Mouse (Mus musculus): ENCODE results near the gene Tmco3. TPM values are rescaled to one million over a fixed set of nuclear protein-coding genes. Genes with fewer than 3 reads are reported as not detected.
A peak's percentile ranks its signal among the peaks of the same experiment; 100 is the strongest.

Tmco3 gene
- total and polyA plus RNA-seq, 2 experiments from 2014 or later = 10.8 to 16.7 TPM

DNA sequence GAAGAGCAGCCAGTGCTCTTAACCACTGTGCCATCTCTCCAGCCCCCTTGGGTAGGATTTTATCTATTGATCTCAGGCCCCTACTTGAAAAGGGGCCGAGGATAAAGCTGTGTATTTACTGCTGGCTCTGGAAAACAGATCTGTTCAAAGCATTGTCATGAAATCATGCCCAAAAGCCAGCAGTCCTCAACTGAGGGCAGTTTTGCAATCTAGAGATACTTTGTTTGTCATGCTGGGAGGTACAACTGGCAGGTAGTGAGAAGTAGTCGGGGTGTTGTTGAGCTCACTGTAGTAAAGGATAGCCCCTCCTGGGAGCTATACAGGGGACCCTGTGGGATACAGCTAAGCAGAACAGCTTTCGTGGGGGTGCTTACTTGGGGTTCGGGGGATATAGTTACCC is 65.9 kb downstream of the Tmco3 start:
- DNase-seq (ENCODE audit: low spot score) (no peak), ATAC-seq (ENCODE audit: insufficient read depth, low read depth) (no peak)
- H3K27ac ChIP-seq (ENCODE audit: low read depth) = no peak overlapping the region
- peaks cover 79% of the 10 kb centered on the region for H3K36me3 ChIP-seq (replicated peaks; ENCODE audit: control insufficient read depth, insufficient read depth, low read length)
- WGBS = 77% methylated on average over 4 of the region's 4 CpGs
- no peaks in the 10 kb centered on the region for H3K27me3 ChIP-seq (ENCODE audit: control insufficient read depth, insufficient read depth, low read length)
- H3K4me2 ChIP-seq (ENCODE audit: low read depth, low read length) = no peak overlapping the region
- H3K4me3 ChIP-seq (ENCODE audit: low read depth, low read length) = no peak overlapping the region
- TF ChIP-seq EP300 (IDR thresholded peaks at IDR 0.05; ENCODE audit: low read depth) (no peak), CTCF (IDR thresholded peaks at IDR 0.05; ENCODE audit: low read depth) (no peak)
- no peaks in the 10 kb centered on the region for H3K9me3 ChIP-seq (replicated peaks; ENCODE audit: control insufficient read depth, low read length)
- peaks cover 15% of the 10 kb centered on the region for H3K4me1 ChIP-seq (ENCODE audit: control insufficient read depth, insufficient read depth)
- H3K9ac ChIP-seq (replicated peaks; ENCODE audit: low read depth, low read length) = no peak overlapping the region

DNA sequence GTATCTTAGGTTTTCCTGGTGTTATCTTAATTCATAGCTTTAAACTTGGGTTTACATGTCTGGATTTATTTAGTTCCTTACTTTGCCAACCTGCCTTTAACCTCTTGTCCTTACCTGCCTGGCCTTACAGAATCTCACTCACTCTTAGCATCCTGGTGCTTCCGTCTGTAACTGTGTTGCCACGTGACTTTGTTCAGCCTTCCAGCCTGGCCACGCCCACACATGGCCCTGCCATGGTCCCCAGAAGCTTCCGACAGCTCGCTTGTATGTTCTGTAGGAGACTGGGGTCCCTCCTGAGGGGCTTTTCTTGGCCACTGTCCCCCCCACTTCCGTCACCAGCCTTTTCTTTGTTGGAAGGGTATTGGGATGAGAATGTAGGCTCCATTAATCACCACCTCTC is 68.2 kb downstream of the Tmco3 start:
- Histone ChIP-seq H3K27me3 (ENCODE audit: control insufficient read depth, insufficient read depth, low read length) (no peaks in the 10 kb centered on the region), H3K4me2 (ENCODE audit: low read depth, low read length) (no peak overlapping the region), H3K9ac (replicated peaks; ENCODE audit: low read depth, low read length) (no peak overlapping the region), H3K4me1 (ENCODE audit: control insufficient read depth, insufficient read depth) (peaks cover 4% of the 10 kb centered on the region; the same call in 1 of the 2 replicates), H3K4me3 (ENCODE audit: low read depth, low read length) (no peak overlapping the region), H3K36me3 (replicated peaks; ENCODE audit: control insufficient read depth, insufficient read depth, low read length) (peaks cover 82% of the 10 kb centered on the region), H3K9me3 (replicated peaks; ENCODE audit: control insufficient read depth, low read length) (no peaks in the 10 kb centered on the region), H3K27ac (ENCODE audit: low read depth) (no peak overlapping the region)
- 72% methylated on average over 6 of the region's 6 CpGs for WGBS
- no peak for DNase-seq (ENCODE audit: low spot score)
- TF ChIP-seq CTCF (IDR thresholded peaks at IDR 0.05; ENCODE audit: low read depth) (no peak), EP300 (IDR thresholded peaks at IDR 0.05; ENCODE audit: low read depth) (no peak)
- no peak for ATAC-seq (ENCODE audit: insufficient read depth, low read depth)

DNA sequence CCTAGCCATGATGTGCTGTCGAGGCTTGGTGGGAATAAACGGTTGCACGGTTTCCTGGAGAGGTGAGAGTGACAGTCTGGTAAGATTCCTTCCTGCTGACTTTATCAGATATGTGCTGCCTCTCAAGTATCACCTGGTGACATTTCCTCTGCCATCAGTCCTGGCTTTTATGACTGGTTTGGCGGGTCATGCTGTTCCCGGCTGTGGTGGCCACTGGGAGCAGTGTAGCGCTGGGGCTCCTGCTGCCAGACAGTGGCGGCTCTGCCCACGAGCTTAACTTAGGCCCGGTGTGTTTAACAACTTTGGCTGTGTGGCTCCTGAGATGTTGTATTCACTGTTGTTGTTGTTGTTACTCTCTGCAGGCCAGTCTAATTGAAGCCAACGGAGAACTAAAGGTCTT is 68.7 kb downstream of the Tmco3 start:
- Histone ChIP-seq H3K4me3 (ENCODE audit: low read depth, low read length) (no peak overlapping the region), H3K9me3 (replicated peaks; ENCODE audit: control insufficient read depth, low read length) (no peaks in the 10 kb centered on the region), H3K36me3 (replicated peaks; ENCODE audit: control insufficient read depth, insufficient read depth, low read length) (peaks cover 82% of the 10 kb centered on the region), H3K9ac (replicated peaks; ENCODE audit: low read depth, low read length) (no peak overlapping the region), H3K27ac (ENCODE audit: low read depth) (no peak overlapping the region), H3K4me2 (ENCODE audit: low read depth, low read length) (no peak overlapping the region), H3K27me3 (ENCODE audit: control insufficient read depth, insufficient read depth, low read length) (no peaks in the 10 kb centered on the region), H3K4me1 (ENCODE audit: control insufficient read depth, insufficient read depth) (no peaks in the 10 kb centered on the region; the same call in 1 of the 2 replicates)
- 65% methylated on average over 10 of the region's 10 CpGs for WGBS
- TF ChIP-seq CTCF (IDR thresholded peaks at IDR 0.05; ENCODE audit: low read depth) = peak; percentile 14; the same call in 1 of the 2 replicates
- no peak for TF ChIP-seq EP300 (IDR thresholded peaks at IDR 0.05; ENCODE audit: low read depth)
- no peak for DNase-seq (ENCODE audit: low spot score)
- peak; percentile 45; the same call in 1 of the 2 replicates for ATAC-seq (ENCODE audit: insufficient read depth, low read depth)

DNA sequence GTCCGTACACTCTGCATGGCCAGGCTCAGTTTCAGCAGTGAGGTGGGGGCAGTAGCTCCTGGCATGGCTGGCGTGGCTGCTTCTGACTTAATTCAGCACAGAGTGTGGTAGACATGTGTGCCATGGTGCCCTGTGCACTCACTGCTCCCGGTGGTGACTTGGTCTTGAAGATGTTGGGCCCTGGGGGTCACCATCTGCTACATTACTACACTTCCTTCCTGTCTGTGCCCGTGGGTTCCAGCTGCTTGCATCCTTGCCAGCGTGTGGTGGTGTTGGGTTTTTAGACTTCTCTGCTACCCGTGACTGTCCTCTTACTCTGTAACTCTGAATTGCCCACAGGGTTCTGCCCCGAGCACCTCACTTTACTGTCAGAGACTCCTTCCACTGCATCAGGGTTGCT is 72.2 kb downstream of the Tmco3 start:
- Histone ChIP-seq H3K4me3 (ENCODE audit: low read depth, low read length) (no peak overlapping the region), H3K9me3 (replicated peaks; ENCODE audit: control insufficient read depth, low read length) (no peaks in the 10 kb centered on the region), H3K9ac (replicated peaks; ENCODE audit: low read depth, low read length) (no peak overlapping the region), H3K4me2 (ENCODE audit: low read depth, low read length) (no peak overlapping the region), H3K36me3 (replicated peaks; ENCODE audit: control insufficient read depth, insufficient read depth, low read length) (peaks cover 92% of the 10 kb centered on the region), H3K27ac (ENCODE audit: low read depth) (no peak overlapping the region), H3K27me3 (ENCODE audit: control insufficient read depth, insufficient read depth, low read length) (no peaks in the 10 kb centered on the region), H3K4me1 (ENCODE audit: control insufficient read depth, insufficient read depth) (no peaks in the 10 kb centered on the region)
- no peak for DNase-seq (ENCODE audit: low spot score)
- WGBS = 87% methylated on average over 7 of the region's 7 CpGs
- no peak for ATAC-seq (ENCODE audit: insufficient read depth, low read depth)
- TF ChIP-seq EP300 (IDR thresholded peaks at IDR 0.05; ENCODE audit: low read depth) = no peak
- TF ChIP-seq CTCF (IDR thresholded peaks at IDR 0.05; ENCODE audit: low read depth) = no peak

DNA sequence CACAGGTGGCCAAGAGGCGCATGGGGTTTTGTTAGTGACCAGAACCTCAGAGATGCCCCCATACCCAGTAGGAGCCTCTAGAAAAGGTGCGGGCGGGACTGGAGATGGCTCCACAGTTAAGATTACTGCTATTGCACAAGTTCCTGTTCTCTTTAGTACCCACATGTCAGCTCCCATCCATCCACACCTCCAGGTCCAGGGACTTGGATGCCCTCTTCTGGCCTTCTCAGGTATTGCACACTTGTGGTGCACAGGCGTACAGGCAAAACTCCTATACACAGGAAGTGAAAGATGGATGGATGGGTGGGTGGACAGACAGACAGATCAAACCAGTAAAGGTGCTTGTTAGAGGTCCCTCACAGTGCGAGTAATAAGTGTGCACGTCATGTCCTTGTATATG is 73.9 kb downstream of the Tmco3 start:
- WGBS = 96% methylated on average over 6 of the region's 6 CpGs
- H3K27ac ChIP-seq (ENCODE audit: low read depth) = no peak overlapping the region
- H3K4me2 ChIP-seq (ENCODE audit: low read depth, low read length) = no peak overlapping the region
- H3K4me3 ChIP-seq (ENCODE audit: low read depth, low read length) = no peak overlapping the region
- no peak for DNase-seq (ENCODE audit: low spot score)
- no peak overlapping the region for H3K9ac ChIP-seq (replicated peaks; ENCODE audit: low read depth, low read length)
- H3K36me3 ChIP-seq (replicated peaks; ENCODE audit: control insufficient read depth, insufficient read depth, low read length) = peaks cover 97% of the 10 kb centered on the region
- TF ChIP-seq EP300 (IDR thresholded peaks at IDR 0.05; ENCODE audit: low read depth) (no peak), CTCF (IDR thresholded peaks at IDR 0.05; ENCODE audit: low read depth) (no peak)
- no peak for ATAC-seq (ENCODE audit: insufficient read depth, low read depth)
- H3K27me3 ChIP-seq (ENCODE audit: control insufficient read depth, insufficient read depth, low read length) = no peaks in the 10 kb centered on the region
- no peaks in the 10 kb centered on the region for H3K4me1 ChIP-seq (ENCODE audit: control insufficient read depth, insufficient read depth)
- H3K9me3 ChIP-seq (replicated peaks; ENCODE audit: control insufficient read depth, low read length) = no peaks in the 10 kb centered on the region

Other genes starting within 250 kb of the Tmco3 start
- not detected in 2 replicates for gene Proz, start 227.3 kb upstream of the Tmco3 start, total RNA-seq (2014; rRNA removed; ENCODE audit: low replicate concordance)
- 0.10 TPM in 2 replicates for gene Proz, start 227.3 kb upstream of the Tmco3 start, polyA plus RNA-seq (2015; fragmentation: Nextera tagmentation; extraction: Ambion mirVana)
- gene Pcid2, start 182.7 kb upstream of the Tmco3 start, total RNA-seq (2014; rRNA removed; ENCODE audit: low replicate concordance) = 8.2 and 13.1 TPM in 2 replicates
- gene Pcid2, start 182.7 kb upstream of the Tmco3 start, polyA plus RNA-seq (2015; fragmentation: Nextera tagmentation; extraction: Ambion mirVana) = 12.4 TPM in 2 replicates
- gene Cul4a, start 182.6 kb upstream of the Tmco3 start, total RNA-seq (2014; rRNA removed; ENCODE audit: low replicate concordance) = 140 and 158 TPM in 2 replicates
- gene Cul4a, start 182.6 kb upstream of the Tmco3 start, polyA plus RNA-seq (2015; fragmentation: Nextera tagmentation; extraction: Ambion mirVana) = 81.4 and 88.2 TPM in 2 replicates
- 317 and 327 TPM in 2 replicates for gene Lamp1, start 129.0 kb upstream of the Tmco3 start, total RNA-seq (2014; rRNA removed; ENCODE audit: low replicate concordance)
- 266 and 267 TPM in 2 replicates for gene Lamp1, start 129.0 kb upstream of the Tmco3 start, polyA plus RNA-seq (2015; fragmentation: Nextera tagmentation; extraction: Ambion mirVana)
- 4.4 and 9.9 TPM in 2 replicates for gene Grtp1, start 87.6 kb upstream of the Tmco3 start, total RNA-seq (2014; rRNA removed; ENCODE audit: low replicate concordance)
- gene Grtp1, start 87.6 kb upstream of the Tmco3 start, polyA plus RNA-seq (2015; fragmentation: Nextera tagmentation; extraction: Ambion mirVana) = 10.0 and 11.9 TPM in 2 replicates
- 252 and 255 TPM in 2 replicates for gene Adprhl1, start 34.0 kb upstream of the Tmco3 start, total RNA-seq (2014; rRNA removed; ENCODE audit: low replicate concordance)
- 317 and 337 TPM in 2 replicates for gene Adprhl1, start 34.0 kb upstream of the Tmco3 start, polyA plus RNA-seq (2015; fragmentation: Nextera tagmentation; extraction: Ambion mirVana)
- 31.8 and 37.7 TPM in 2 replicates for gene Dcun1d2, start 59 bp upstream of the Tmco3 start, total RNA-seq (2014; rRNA removed; ENCODE audit: low replicate concordance)
- gene Dcun1d2, start 59 bp upstream of the Tmco3 start, polyA plus RNA-seq (2015; fragmentation: Nextera tagmentation; extraction: Ambion mirVana) = 27.8 and 30.5 TPM in 2 replicates
- 20.9 and 38.6 TPM in 2 replicates for gene Tfdp1, start 50.6 kb downstream of the Tmco3 start, total RNA-seq (2014; rRNA removed; ENCODE audit: low replicate concordance)
- gene Tfdp1, start 50.6 kb downstream of the Tmco3 start, polyA plus RNA-seq (2015; fragmentation: Nextera tagmentation; extraction: Ambion mirVana) = 47.4 and 48.0 TPM in 2 replicates
- not detected in 2 replicates for gene Atp4b, start 108.6 kb downstream of the Tmco3 start, total RNA-seq (2014; rRNA removed; ENCODE audit: low replicate concordance)
- gene Atp4b, start 108.6 kb downstream of the Tmco3 start, polyA plus RNA-seq (2015; fragmentation: Nextera tagmentation; extraction: Ambion mirVana) = 0.08 and 0.14 TPM in 2 replicates
- gene Grk1, start 116.9 kb downstream of the Tmco3 start, total RNA-seq (2014; rRNA removed; ENCODE audit: low replicate concordance) = 0.42 TPM in 1 of 2 replicates, not detected in the other
- gene Grk1, start 116.9 kb downstream of the Tmco3 start, polyA plus RNA-seq (2015; fragmentation: Nextera tagmentation; extraction: Ambion mirVana) = not detected in 2 replicates
- 3.1 and 8.9 TPM in 2 replicates for gene Tmem255b, start 147.0 kb downstream of the Tmco3 start, total RNA-seq (2014; rRNA removed; ENCODE audit: low replicate concordance)
- 3.3 and 3.6 TPM in 2 replicates for gene Tmem255b, start 147.0 kb downstream of the Tmco3 start, polyA plus RNA-seq (2015; fragmentation: Nextera tagmentation; extraction: Ambion mirVana)
- 275 and 304 TPM in 2 replicates for gene Gas6, start 206.3 kb downstream of the Tmco3 start, total RNA-seq (2014; rRNA removed; ENCODE audit: low replicate concordance)
- 175 and 179 TPM in 2 replicates for gene Gas6, start 206.3 kb downstream of the Tmco3 start, polyA plus RNA-seq (2015; fragmentation: Nextera tagmentation; extraction: Ambion mirVana)

Data from heart, postnatal 0 days (tissue).